Mouse (Mus musculus) C2C12 (cell line): Measurements from ENCODE around the gene Ormdl1. TPM values are rescaled to one million over a fixed set of nuclear protein-coding genes. Genes with fewer than 3 reads are reported as not detected.
"Not testable (repeated sequence)": the region's sequence is repeated elsewhere in the genome, so short reads cannot be mapped to it uniquely, and the experiment has no call there.

Source experiments
- H3K27me3 ChIP-seq: one replicate; pipeline ENCODE4 v1.6.1; 2011; ENCODE audit not compliant: control insufficient read depth, insufficient read depth, insufficient read length
- H3K36me3 ChIP-seq: one replicate; pipeline ENCODE4 v1.6.1; 2011; ENCODE audit not compliant: control insufficient read depth, insufficient read depth
- H3K4me3 ChIP-seq: one replicate; pipeline ENCODE4 v1.5.1; 2011; ENCODE audit warnings: mild to moderate bottlenecking, control low read depth; ENCODE audit not compliant: poor library complexity, insufficient read depth, severe bottlenecking
- H3K79me2 ChIP-seq: one replicate; pipeline ENCODE4 v1.6.1; 2011; ENCODE audit not compliant: control insufficient read depth, insufficient read depth
- H3K79me3 ChIP-seq: one replicate; pipeline ENCODE4 v1.6.1; 2011; ENCODE audit warnings: low read depth, control low read depth
- H3ac ChIP-seq: one replicate; pipeline ENCODE3; 2011; ENCODE audit warnings: low read depth; ENCODE audit not compliant: control insufficient read depth, insufficient read length
- CEBPB ChIP-seq: IDR thresholded peaks from one replicate; pipeline ENCODE4 v1.6.1; 2011; ENCODE audit warnings: low read depth, mild to moderate bottlenecking, control low read depth, moderate library complexity
- CTCF ChIP-seq: IDR thresholded peaks from one replicate; pipeline ENCODE4 v1.5.1; 2011; ENCODE audit not compliant: control insufficient read depth, insufficient read depth, insufficient read length
- FOSL1 ChIP-seq: IDR thresholded peaks from one replicate; pipeline ENCODE4 v1.8.0; 2011; ENCODE audit warnings: mild to moderate bottlenecking, low read length; ENCODE audit not compliant: poor library complexity, insufficient read depth, severe bottlenecking
- MAX ChIP-seq: IDR thresholded peaks from one replicate; pipeline ENCODE4 v1.6.1; 2011; ENCODE audit warnings: mild to moderate bottlenecking, control low read depth
- MYOD1 ChIP-seq: IDR thresholded peaks from one replicate; pipeline ENCODE4 v1.6.1; 2011; ENCODE audit warnings: low read depth; ENCODE audit not compliant: control insufficient read depth, insufficient read length
- MYOG ChIP-seq: IDR thresholded peaks from one replicate; pipeline ENCODE4 v1.6.1; 2011; ENCODE audit not compliant: control insufficient read depth, insufficient read length; ENCODE audit errors: extremely low read depth
- USF1 ChIP-seq: IDR thresholded peaks from one replicate; pipeline ENCODE4 v1.6.1; 2011; ENCODE audit warnings: low read depth, mild to moderate bottlenecking, control low read depth, moderate library complexity
- polyA plus RNA-seq: library from polyadenylated mRNA; unstranded; fragments of >200 nt; fragmentation: generic; extraction: Trizol; gene quantifications from one replicate; pipeline ENCODE4 v1.2.1, GENCODE M21; 2012; ENCODE audit warnings: missing spikeins

The Ormdl1 gene
- polyA plus RNA-seq, 1 experiment = 9.3 TPM

- no peak for TF ChIP-seq MYOD1
- no peak for TF ChIP-seq MAX
- TF ChIP-seq MYOG = no peak
- no peak for TF ChIP-seq CEBPB
- no peak for TF ChIP-seq FOSL1
- no peak for TF ChIP-seq USF1
- TF ChIP-seq CTCF = no peak
- Histone ChIP-seq H3K36me3 (no peaks in the 10 kb centered on the region), H3ac (no peak overlapping the region), H3K79me2 (no peaks in the 10 kb centered on the region), H3K4me3 (no peak overlapping the region), H3K79me3 (no peaks in the 10 kb centered on the region), H3K27me3 (no peaks in the 10 kb centered on the region)
Measured at GRCm38 (mm10) chr1:53335465-53335864, 38.6 kb downstream of the Ormdl1 start.

GRCm38 (mm10) chr1:53337403-53337802 is 40.5 kb downstream of the Ormdl1 start:
- not testable (repeated sequence) for H3K36me3 ChIP-seq, H3K4me3 ChIP-seq, H3K79me2 ChIP-seq, H3K79me3 ChIP-seq, H3K27me3 ChIP-seq, H3ac ChIP-seq

- H3K79me2 ChIP-seq = no peaks in the 10 kb centered on the region
- TF ChIP-seq CEBPB = no peak
- no peak for TF ChIP-seq USF1
- no peak for TF ChIP-seq MAX
- TF ChIP-seq MYOG = no peak
- TF ChIP-seq CTCF = no peak
- no peak for TF ChIP-seq MYOD1
- no peak for TF ChIP-seq FOSL1
- peaks cover 25% of the 10 kb centered on the region for H3K36me3 ChIP-seq
Measured at GRCm38 (mm10) chr1:53341071-53341470, 44.2 kb downstream of the Ormdl1 start.

GRCm38 (mm10) chr1:53352327-53353261 is 55.7 kb downstream of the Ormdl1 start, which contains the start of the genes Asdurf, Gm28551 and Asnsd1:
Gene Asdurf, minus strand, starts transcription at chr1:53352619.
Gene Gm28551, minus strand, starts transcription at chr1:53352667.
Gene Asnsd1, minus strand, starts transcription at chr1:53352752.
- Histone ChIP-seq H3K79me3 (no peaks in the 10 kb centered on the region), H3K79me2 (peaks cover 19% of the 10 kb centered on the region), H3K4me3 (peak within 1 kb of the TSS; percentile 48), H3K27me3 (no peaks in the 10 kb centered on the region), H3K36me3 (peaks cover 19% of the 10 kb centered on the region), H3ac (peak within 1 kb of the TSS; percentile 86)
- TF ChIP-seq CEBPB = no peak
- TF ChIP-seq MAX = peak; percentile 66

More at GRCm38 (mm10) chr1:53341071-53341470, 44.2 kb downstream of the Ormdl1 start:
- Histone ChIP-seq H3K4me3 (no peak overlapping the region), H3ac (no peak overlapping the region), H3K27me3 (no peaks in the 10 kb centered on the region), H3K79me3 (no peaks in the 10 kb centered on the region)

GRCm38 (mm10) chr1:53358988-53359387 is 62.1 kb downstream of the Ormdl1 start:
- H3K4me3 ChIP-seq = no peak overlapping the region
- TF ChIP-seq CEBPB (no peak), CTCF (no peak), USF1 (no peak), MYOG (no peak), MYOD1 (no peak), FOSL1 (no peak)
- H3K36me3 ChIP-seq = no peaks in the 10 kb centered on the region
- no peak overlapping the region for H3ac ChIP-seq
- no peaks in the 10 kb centered on the region for H3K79me3 ChIP-seq
- H3K79me2 ChIP-seq = no peaks in the 10 kb centered on the region
- H3K27me3 ChIP-seq = no peaks in the 10 kb centered on the region

Other genes starting within 250 kb of the Ormdl1 start
- not detected for gene Mstn, start 235.5 kb upstream of the Ormdl1 start, polyA plus RNA-seq
- gene 1700019A02Rik, start 109.5 kb upstream of the Ormdl1 start, polyA plus RNA-seq = not detected
- 2.1 TPM for gene Pms1, start 77 bp upstream of the Ormdl1 start, polyA plus RNA-seq
- gene Gm28778, start within 50 bp of the Ormdl1 start, polyA plus RNA-seq = not detected
- gene Osgepl1, start 16.5 kb downstream of the Ormdl1 start, polyA plus RNA-seq = 6.2 TPM
- not detected for gene Asdurf, start 55.5 kb downstream of the Ormdl1 start, polyA plus RNA-seq
- 0.09 TPM for gene Gm28551, start 55.6 kb downstream of the Ormdl1 start, polyA plus RNA-seq
- gene Asnsd1, start 55.7 kb downstream of the Ormdl1 start, polyA plus RNA-seq = 31.9 TPM